Mouse (Mus musculus): ENCODE results near the gene Gm11114. TPM values are rescaled to one million over a fixed set of nuclear protein-coding genes. Genes with fewer than 3 reads are reported as not detected.

The Gm11114 gene
- polyA plus RNA-seq, 1 experiment from 2014 or later, result not detected

DNA sequence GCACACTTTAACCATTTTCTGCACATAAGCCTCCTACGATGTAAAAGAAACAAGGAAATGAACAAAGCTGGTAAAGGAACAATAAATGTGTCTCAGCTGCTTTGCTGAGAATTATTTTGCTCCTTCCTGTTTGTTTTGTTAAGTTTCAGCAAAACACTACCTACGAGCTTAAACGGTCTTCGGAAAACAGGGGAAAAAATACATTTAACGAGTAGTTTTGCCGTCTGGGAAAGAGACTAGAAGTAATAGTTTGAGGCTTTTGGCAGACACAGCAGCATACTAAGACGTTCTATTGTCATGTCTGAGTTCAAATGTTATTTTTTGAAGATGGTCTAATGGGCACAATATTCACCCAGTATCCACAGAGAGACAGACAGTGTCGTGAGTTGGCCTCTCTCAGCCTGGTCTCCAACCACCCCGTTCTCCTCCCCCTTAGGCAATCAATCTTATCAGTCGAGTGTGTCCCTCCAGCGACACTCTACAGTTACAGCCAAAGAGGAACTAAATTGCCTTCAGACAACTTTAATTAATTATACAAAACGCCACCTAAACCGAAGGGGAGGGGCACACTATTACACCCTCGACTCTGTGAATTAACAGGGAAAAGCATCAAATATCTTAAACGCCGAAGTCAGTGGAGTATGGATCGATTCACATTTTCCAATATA, 12.8 kb downstream of the Gm11114 start:
- ATAC-seq (ENCODE audit: low FRiP score, low TSS enrichment) (no peak), DNase-seq (peak; percentile 27)
- WGBS, result 53% methylated on average over 17 of the region's 17 CpGs
- Histone ChIP-seq H3K9ac (replicated peaks; ENCODE audit: low read length) (no peak overlapping the region), H3K4me2 (ENCODE audit: low read length) (peak overlapping the region; percentile 97), H3K27ac (replicated peaks; ENCODE audit: low read depth, low read length) (no peak overlapping the region), H3K4me1 (ENCODE audit: control insufficient read depth, insufficient read depth, low read length) (0 out of 2 replicates have a peak, but pooled peaks cover 3% of the 10 kb centered on the region), H3K36me3 (ENCODE audit: control insufficient read depth, insufficient read depth, low read length) (no peaks in the 10 kb centered on the region), H3K9me3 (ENCODE audit: control insufficient read depth, low read length) (no peaks in the 10 kb centered on the region), H3K4me3 (replicated peaks; ENCODE audit: low read depth, low read length) (peak overlapping the region; percentile 61), H3K27me3 (ENCODE audit: control insufficient read depth, insufficient read depth, low read length) (0 out of 2 replicates have a peak, but pooled peaks cover 5% of the 10 kb centered on the region)

DNA sequence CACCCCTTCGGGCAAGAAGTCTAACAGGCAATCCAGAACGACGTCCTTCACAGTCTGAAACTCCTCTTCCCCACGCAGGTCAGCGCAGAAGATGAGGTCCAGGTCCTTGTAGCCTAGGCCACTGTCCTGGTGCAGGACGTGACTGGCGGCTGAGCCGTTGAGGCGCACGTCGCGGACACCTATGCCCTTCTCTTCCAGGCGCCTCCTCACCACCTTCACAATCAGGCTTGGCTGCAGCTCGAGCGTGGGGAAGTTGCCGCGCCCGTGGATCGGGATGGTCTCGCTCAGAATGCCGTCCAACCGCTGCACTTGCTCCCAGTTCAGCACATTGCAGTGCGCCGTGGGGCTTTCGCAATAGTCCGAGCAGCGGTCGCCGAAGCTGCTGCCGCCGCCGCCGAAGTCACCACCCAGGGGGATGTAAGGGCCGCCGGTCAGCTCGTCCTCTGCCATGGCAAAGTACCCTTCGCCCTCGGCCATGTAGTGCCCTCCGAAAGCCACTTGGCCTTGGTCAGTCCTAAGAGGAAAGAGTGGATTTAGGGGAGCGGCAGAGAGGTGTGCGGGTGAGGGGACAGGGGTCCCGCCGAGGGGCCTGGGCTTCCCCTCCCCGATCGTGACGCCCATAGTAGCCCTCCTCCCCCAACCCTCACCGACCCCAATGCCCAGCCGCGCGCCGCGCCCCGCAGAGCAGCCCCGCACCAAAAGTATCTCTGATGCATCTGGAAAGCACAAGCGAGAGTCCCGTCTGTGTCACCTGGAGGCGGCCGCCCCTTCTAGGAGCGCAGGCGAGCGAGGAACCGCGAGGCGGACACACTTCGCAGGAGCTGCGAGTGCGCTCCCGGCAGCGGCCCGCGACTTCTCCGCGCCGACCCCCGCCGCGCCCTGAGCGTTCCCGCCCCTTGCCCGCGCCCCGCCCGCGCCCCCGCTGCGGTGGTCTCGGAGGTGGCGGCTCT, 14.0 kb downstream of the Gm11114 start:
- 1% methylated on average over 88 of the region's 88 CpGs for WGBS
- Histone ChIP-seq H3K4me2 (ENCODE audit: low read length) (peak overlapping the region; percentile 97), H3K4me1 (ENCODE audit: control insufficient read depth, insufficient read depth, low read length) (0 out of 2 replicates have a peak, but pooled peaks cover 3% of the 10 kb centered on the region), H3K9me3 (ENCODE audit: control insufficient read depth, low read length) (no peaks in the 10 kb centered on the region), H3K4me3 (replicated peaks; ENCODE audit: low read depth, low read length) (peak overlapping the region; percentile 61), H3K9ac (replicated peaks; ENCODE audit: low read length) (peak overlapping the region; percentile 49), H3K27me3 (ENCODE audit: control insufficient read depth, insufficient read depth, low read length) (0 out of 2 replicates have a peak, but pooled peaks cover 5% of the 10 kb centered on the region), H3K36me3 (ENCODE audit: control insufficient read depth, insufficient read depth, low read length) (no peaks in the 10 kb centered on the region), H3K27ac (replicated peaks; ENCODE audit: low read depth, low read length) (peak overlapping the region; percentile 49; the same call in 1 of the 2 replicates)
- peak; percentile 75 for DNase-seq
- peak; percentile 65 for ATAC-seq (ENCODE audit: low FRiP score, low TSS enrichment)

DNA sequence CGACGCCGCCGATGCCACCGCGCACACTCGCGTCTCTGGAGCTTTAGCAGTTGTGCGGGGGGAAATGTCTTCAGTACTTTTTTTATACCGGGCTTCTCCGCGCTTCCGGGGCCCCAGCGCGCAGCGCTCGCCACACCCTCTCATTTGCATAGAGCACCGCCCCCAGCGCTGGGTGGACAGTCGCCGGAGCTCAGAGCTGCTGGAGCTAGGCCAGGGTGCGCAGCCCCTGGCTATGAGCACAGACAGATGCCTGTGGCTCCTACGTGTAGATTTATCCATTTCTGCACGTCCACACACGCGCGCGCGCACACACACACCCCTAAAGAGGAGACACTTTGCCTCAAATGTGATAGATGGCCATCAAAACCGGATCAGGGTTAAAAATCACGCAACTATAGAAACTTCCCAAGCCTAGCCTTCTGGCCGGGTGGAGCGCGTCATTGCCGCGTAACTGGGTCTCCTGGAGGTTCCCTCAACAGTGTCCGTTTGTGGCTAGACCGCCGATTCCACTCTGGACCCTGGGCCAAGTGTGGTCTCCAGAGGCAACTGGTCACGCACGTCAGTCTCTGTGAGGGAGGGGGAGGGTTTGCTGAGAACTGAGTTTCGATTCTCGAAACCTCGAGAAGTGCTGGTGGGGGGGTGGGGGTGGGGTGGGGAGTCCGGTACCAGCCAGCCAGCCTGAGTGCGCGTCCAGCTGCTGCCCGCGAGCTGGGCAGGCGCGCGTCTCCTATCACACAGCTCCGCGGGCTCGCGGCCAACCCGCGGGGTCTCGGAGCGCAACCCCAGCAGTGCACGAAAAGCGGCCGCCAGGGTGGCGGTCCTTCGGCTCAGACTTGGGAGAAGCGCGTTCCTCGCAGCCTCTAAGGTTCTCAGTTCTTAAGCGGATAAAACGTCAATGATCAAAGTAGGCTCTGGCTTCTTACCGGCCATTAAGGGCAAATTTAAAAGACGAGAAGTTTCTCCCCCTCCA, 15.0 kb downstream of the Gm11114 start, which contains the start of gene Tent5a:
Gene Tent5a, minus strand, starts transcription at position 107 of the 970 bp plus-strand sequence.
- Histone ChIP-seq H3K36me3 (ENCODE audit: control insufficient read depth, insufficient read depth, low read length) (no peaks in the 10 kb centered on the region), H3K27me3 (ENCODE audit: control insufficient read depth, insufficient read depth, low read length) (0 out of 2 replicates have a peak, but pooled peaks cover 5% of the 10 kb centered on the region), H3K9me3 (ENCODE audit: control insufficient read depth, low read length) (no peaks in the 10 kb centered on the region), H3K27ac (replicated peaks; ENCODE audit: low read depth, low read length) (peak within 1 kb of the TSS; percentile 49), H3K9ac (replicated peaks; ENCODE audit: low read length) (peak within 1 kb of the TSS; percentile 49), H3K4me1 (ENCODE audit: control insufficient read depth, insufficient read depth, low read length) (0 out of 2 replicates have a peak, but pooled peaks cover 3% of the 10 kb centered on the region), H3K4me2 (ENCODE audit: low read length) (peak within 1 kb of the TSS; percentile 97), H3K4me3 (replicated peaks; ENCODE audit: low read depth, low read length) (peak within 1 kb of the TSS; percentile 61)
- under 1% methylated on average over 72 of the region's 72 CpGs for WGBS
- DNase-seq, result peak; percentile 86
- peak; percentile 87 for ATAC-seq (ENCODE audit: low FRiP score, low TSS enrichment)

DNA sequence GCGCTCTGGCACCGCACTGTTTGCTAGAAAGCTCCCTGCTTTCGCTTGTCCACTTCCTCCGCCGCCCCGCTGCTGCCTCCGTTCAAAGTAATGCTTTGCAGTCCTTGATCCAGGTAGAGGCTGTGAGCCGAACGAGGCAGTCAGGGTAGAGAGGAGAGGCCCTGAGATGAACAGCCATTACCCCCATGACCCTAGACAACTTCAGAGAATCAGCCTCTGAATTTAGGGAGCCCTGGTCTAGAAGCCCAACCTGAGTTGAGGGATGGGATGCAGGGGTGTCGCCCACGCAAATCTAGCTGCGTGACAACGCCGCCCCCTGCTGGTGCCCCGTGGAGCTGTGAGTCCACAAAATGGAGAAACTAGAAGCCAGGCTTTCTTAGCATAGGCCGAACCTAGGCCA, 15.7 kb downstream of the Gm11114 start:
- H3K4me2 ChIP-seq (ENCODE audit: low read length), result peak overlapping the region; percentile 97
- H3K27me3 ChIP-seq (ENCODE audit: control insufficient read depth, insufficient read depth, low read length), result 0 out of 2 replicates have a peak, but pooled peaks cover 5% of the 10 kb centered on the region
- peak overlapping the region; percentile 49 for H3K9ac ChIP-seq (replicated peaks; ENCODE audit: low read length)
- DNase-seq (peak; percentile 94), ATAC-seq (ENCODE audit: low FRiP score, low TSS enrichment) (peak; percentile 46)
- H3K36me3 ChIP-seq (ENCODE audit: control insufficient read depth, insufficient read depth, low read length), result no peaks in the 10 kb centered on the region
- 2% methylated on average over 16 of the region's 16 CpGs for WGBS
- H3K4me1 ChIP-seq (ENCODE audit: control insufficient read depth, insufficient read depth, low read length), result 0 out of 2 replicates have a peak, but pooled peaks cover 3% of the 10 kb centered on the region
- peak overlapping the region; percentile 49 for H3K27ac ChIP-seq (replicated peaks; ENCODE audit: low read depth, low read length)
- H3K9me3 ChIP-seq (ENCODE audit: control insufficient read depth, low read length), result no peaks in the 10 kb centered on the region
- H3K4me3 ChIP-seq (replicated peaks; ENCODE audit: low read depth, low read length), result peak overlapping the region; percentile 61

DNA sequence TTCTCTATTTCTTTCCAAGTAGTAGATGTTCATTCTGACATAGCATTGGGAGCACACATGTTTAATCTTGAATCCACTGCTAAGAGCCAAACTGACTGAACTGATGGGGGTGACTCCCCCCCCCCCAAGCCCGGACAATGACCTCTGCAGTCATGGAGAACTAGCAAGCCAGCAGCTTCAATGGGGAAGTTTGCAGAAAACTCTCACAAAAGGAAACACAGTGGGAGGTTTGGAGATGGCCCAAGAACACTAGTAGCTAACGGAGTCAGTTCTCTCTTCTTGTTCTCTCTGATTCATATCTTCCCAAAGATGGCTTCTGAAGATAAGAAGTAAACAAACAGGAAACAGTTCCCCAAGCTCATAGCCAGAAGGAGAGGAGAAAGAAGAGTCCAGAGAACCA, 18.9 kb downstream of the Gm11114 start:
- DNase-seq (no peak), ATAC-seq (ENCODE audit: low FRiP score, low TSS enrichment) (no peak)
- Histone ChIP-seq H3K36me3 (ENCODE audit: control insufficient read depth, insufficient read depth, low read length) (no peaks in the 10 kb centered on the region), H3K27me3 (ENCODE audit: control insufficient read depth, insufficient read depth, low read length) (0 out of 2 replicates have a peak, but pooled peaks cover 4% of the 10 kb centered on the region), H3K9me3 (ENCODE audit: control insufficient read depth, low read length) (no peaks in the 10 kb centered on the region), H3K9ac (replicated peaks; ENCODE audit: low read length) (no peak overlapping the region), H3K4me2 (ENCODE audit: low read length) (no peak overlapping the region), H3K27ac (replicated peaks; ENCODE audit: low read depth, low read length) (no peak overlapping the region), H3K4me1 (ENCODE audit: control insufficient read depth, insufficient read depth, low read length) (no peaks in the 10 kb centered on the region), H3K4me3 (replicated peaks; ENCODE audit: low read depth, low read length) (no peak overlapping the region)
- 69% methylated on average over 2 of the region's 2 CpGs for WGBS

DNA sequence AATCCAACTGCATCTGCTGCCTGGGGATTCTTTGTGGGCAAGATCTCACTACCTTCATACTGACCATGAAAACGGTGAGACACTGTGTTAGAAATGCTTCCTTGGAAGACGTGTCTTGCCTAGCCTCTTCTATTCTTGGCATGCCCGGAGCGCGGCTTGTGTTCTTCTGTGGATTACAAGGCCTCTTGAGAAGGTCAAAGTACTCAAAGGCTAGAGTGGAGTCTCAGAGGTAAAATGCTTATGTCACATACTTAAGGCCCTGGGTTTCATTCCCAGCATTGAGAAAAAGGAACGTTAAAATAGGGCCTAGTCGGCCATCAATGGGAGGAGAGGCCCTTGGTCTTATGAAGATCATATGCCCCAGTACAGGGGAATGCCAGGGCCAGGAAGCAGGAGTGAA, 23.5 kb downstream of the Gm11114 start:
- Histone ChIP-seq H3K9me3 (ENCODE audit: control insufficient read depth, low read length) (no peaks in the 10 kb centered on the region), H3K4me2 (ENCODE audit: low read length) (no peak overlapping the region), H3K4me1 (ENCODE audit: control insufficient read depth, insufficient read depth, low read length) (no peaks in the 10 kb centered on the region), H3K36me3 (ENCODE audit: control insufficient read depth, insufficient read depth, low read length) (no peaks in the 10 kb centered on the region), H3K27ac (replicated peaks; ENCODE audit: low read depth, low read length) (no peak overlapping the region), H3K4me3 (replicated peaks; ENCODE audit: low read depth, low read length) (no peak overlapping the region), H3K9ac (replicated peaks; ENCODE audit: low read length) (no peak overlapping the region), H3K27me3 (ENCODE audit: control insufficient read depth, insufficient read depth, low read length) (no peaks in the 10 kb centered on the region)
- ATAC-seq (ENCODE audit: low FRiP score, low TSS enrichment) (no peak), DNase-seq (no peak)
- WGBS, result 90% methylated on average over 7 of the region's 7 CpGs

DNA sequence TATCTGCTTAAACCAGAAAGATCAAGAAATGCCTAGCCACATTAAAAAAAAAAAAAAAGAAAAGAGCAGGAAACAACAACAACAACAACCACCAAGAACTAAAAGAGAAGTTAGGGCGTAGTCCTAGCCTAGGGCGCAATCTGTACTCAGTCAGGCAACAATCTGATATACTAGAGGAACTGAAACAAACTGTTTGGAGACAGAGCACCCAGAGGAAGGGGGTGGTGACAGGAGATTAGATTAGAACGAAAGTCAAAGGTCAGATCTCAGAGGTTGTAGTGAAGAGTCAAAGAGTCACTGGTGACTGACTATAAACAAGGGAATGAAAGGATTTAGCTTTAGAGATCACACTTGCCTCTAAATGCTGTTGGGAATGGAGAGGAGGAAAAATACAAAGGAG, 27.7 kb downstream of the Gm11114 start:
- H3K4me2 ChIP-seq (ENCODE audit: low read length), result no peak overlapping the region
- 61% methylated on average over 3 of the region's 3 CpGs for WGBS
- H3K4me1 ChIP-seq (ENCODE audit: control insufficient read depth, insufficient read depth, low read length), result no peaks in the 10 kb centered on the region
- no peak overlapping the region for H3K9ac ChIP-seq (replicated peaks; ENCODE audit: low read length)
- ATAC-seq (ENCODE audit: low FRiP score, low TSS enrichment) (no peak), DNase-seq (no peak)
- no peaks in the 10 kb centered on the region for H3K9me3 ChIP-seq (ENCODE audit: control insufficient read depth, low read length)
- no peak overlapping the region for H3K4me3 ChIP-seq (replicated peaks; ENCODE audit: low read depth, low read length)
- H3K27ac ChIP-seq (replicated peaks; ENCODE audit: low read depth, low read length), result no peak overlapping the region
- no peaks in the 10 kb centered on the region for H3K27me3 ChIP-seq (ENCODE audit: control insufficient read depth, insufficient read depth, low read length)
- H3K36me3 ChIP-seq (ENCODE audit: control insufficient read depth, insufficient read depth, low read length), result no peaks in the 10 kb centered on the region

Data from midbrain, embryonic 14.5 days (tissue).